Comparison of ENCODE assay signal across 10 mouse cellular contexts in the genomic region with DNA sequence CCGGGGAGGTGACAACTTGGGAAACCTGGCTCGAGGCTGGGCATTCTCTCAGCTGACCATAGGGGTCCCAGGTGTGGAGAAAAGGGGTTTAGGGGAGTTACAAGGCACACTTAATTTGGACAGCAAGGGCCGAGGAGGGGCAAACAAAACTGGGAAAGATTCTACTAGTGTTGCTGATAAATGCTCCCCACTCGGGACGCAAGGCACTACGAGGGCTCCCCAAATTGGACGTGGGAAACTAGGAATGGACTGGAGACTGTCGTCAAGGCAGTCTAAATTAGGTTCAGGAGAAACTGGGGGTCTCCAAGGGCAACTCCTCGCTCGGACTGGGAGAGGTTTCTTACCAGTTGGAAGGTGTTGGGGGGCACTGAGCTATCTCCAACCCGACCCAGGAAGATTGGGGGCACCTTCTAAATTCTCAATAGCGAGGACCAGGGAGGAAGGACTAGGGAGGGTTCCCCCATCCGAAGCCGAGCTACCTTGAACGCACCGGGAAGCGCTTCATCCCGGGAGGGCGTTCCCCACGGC. TPM values are rescaled to one million over a fixed set of nuclear protein-coding genes. Genes with fewer than 3 reads are reported as not detected.
DNase-seq lines count a peak whose midpoint lies in the region; ATAC-seq and TF ChIP-seq lines count a peak whose summit lies in the region.
"Had no signal": no experiment of that assay in that cellular context is flagged by ENCODE, and none has a peak within 500 bp of the region (broad histone marks: within the 10 kb centered on the region; RNA-seq: fewer than 3 reads in every experiment).

No protein-coding gene starts in this region.

- intact Hi-C loops in left cerebral cortex, adult 2 months (cut with DNase I) = no loop called here

- 3% methylated on average over 20 of the region's 20 CpGs for WGBS in embryonic facial prominence, embryonic 15.5 days
- WGBS in intestine, postnatal 0 days = 13% methylated on average over 20 of the region's 20 CpGs
- WGBS in neural tube, embryonic 13.5 days = 1% methylated on average over 20 of the region's 20 CpGs

- TF ChIP-seq CTCF in left cerebral cortex, adult 2 months (IDR thresholded peaks at IDR 0.05) = no peak
- TF ChIP-seq CTCF in intestine, postnatal 0 days (IDR thresholded peaks at IDR 0.05; ENCODE audit: low read depth) = no peak

- peaks cover 41% of the 10 kb centered on the region for H3K4me1 ChIP-seq in embryonic facial prominence, embryonic 15.5 days
- no peaks in the 10 kb centered on the region for H3K4me1 ChIP-seq in intestine, postnatal 0 days (replicated peaks; ENCODE audit: control insufficient read depth, insufficient read depth, low read length)
- peaks cover 55% of the 10 kb centered on the region for H3K4me1 ChIP-seq in neural tube, embryonic 13.5 days (replicated peaks)

- no peak for DNase-seq in left cerebral cortex, adult 2 months (ENCODE audit: extremely low spot score in 1 of 2, low spot score in 2 of 2)
- no peak for DNase-seq in left cerebral cortex, adult 11 months (ENCODE audit: low spot score)
- no peak for DNase-seq in left cerebral cortex, adult 8-10 months (ENCODE audit: low spot score in 2 of 2)
- DNase-seq in testis, postnatal 14 days (ENCODE audit: low spot score) = no peak
- DNase-seq in urinary bladder, postnatal 10 days (ENCODE audit: low spot score) = no peak
- DNase-seq: thymus, adult 18-20 months had no signal

- ATAC-seq in embryonic facial prominence, embryonic 15.5 days (ENCODE audit: insufficient number of reproducible peaks, low FRiP score, low TSS enrichment, low read depth) = no peak
- ATAC-seq in intestine, postnatal 0 days = no peak
- no peak for ATAC-seq in neural tube, embryonic 13.5 days (ENCODE audit: low read depth)

- H3K4me2 ChIP-seq in embryonic facial prominence, embryonic 15.5 days (replicated peaks) = peak overlapping the region; percentile 89
- peak overlapping the region; percentile 98 for H3K4me2 ChIP-seq in intestine, postnatal 0 days (replicated peaks; ENCODE audit: low read depth)
- H3K4me2 ChIP-seq in neural tube, embryonic 13.5 days = peak overlapping the region; percentile 93

- peak overlapping the region; percentile 90 for H3K9ac ChIP-seq in embryonic facial prominence, embryonic 15.5 days
- peak overlapping the region; percentile 70 for H3K9ac ChIP-seq in intestine, postnatal 0 days (ENCODE audit: low read depth, low read length)
- peak overlapping the region; percentile 100 for H3K9ac ChIP-seq in neural tube, embryonic 13.5 days

- H3K27ac ChIP-seq in left cerebral cortex, adult 2 months = peak overlapping the region; percentile 50; the same call in 1 of the 2 replicates
- H3K27ac ChIP-seq in embryonic facial prominence, embryonic 15.5 days (replicated peaks) = peak overlapping the region; percentile 82
- H3K27ac ChIP-seq in intestine, postnatal 0 days (ENCODE audit: low read depth, low read length) = no peak overlapping the region
- H3K27ac ChIP-seq in neural tube, embryonic 13.5 days (replicated peaks) = peak overlapping the region; percentile 100

- H3K36me3 ChIP-seq in embryonic facial prominence, embryonic 15.5 days = no peaks in the 10 kb centered on the region
- H3K36me3 ChIP-seq in intestine, postnatal 0 days (ENCODE audit: control insufficient read depth, insufficient read depth) = no peaks in the 10 kb centered on the region
- peaks cover 11% of the 10 kb centered on the region; the same call in 1 of the 2 replicates for H3K36me3 ChIP-seq in neural tube, embryonic 13.5 days

- no peaks in the 10 kb centered on the region; the same call in 1 of the 2 replicates for H3K27me3 ChIP-seq in embryonic facial prominence, embryonic 15.5 days
- H3K27me3 ChIP-seq in intestine, postnatal 0 days (replicated peaks; ENCODE audit: control insufficient read depth, insufficient read depth, low read length) = peaks cover 21% of the 10 kb centered on the region
- no peaks in the 10 kb centered on the region for H3K27me3 ChIP-seq in neural tube, embryonic 13.5 days

- H3K9me3 ChIP-seq in embryonic facial prominence, embryonic 15.5 days (replicated peaks) = no peaks in the 10 kb centered on the region
- H3K9me3 ChIP-seq in intestine, postnatal 0 days (ENCODE audit: control insufficient read depth) = no peaks in the 10 kb centered on the region
- H3K9me3 ChIP-seq in neural tube, embryonic 13.5 days = no peaks in the 10 kb centered on the region

- H3K4me3 ChIP-seq in left cerebral cortex, adult 2 months = peak overlapping the region; percentile 56
- H3K4me3 ChIP-seq in embryonic facial prominence, embryonic 15.5 days (replicated peaks) = peak overlapping the region; percentile 96
- peak overlapping the region; percentile 80 for H3K4me3 ChIP-seq in intestine, postnatal 0 days (ENCODE audit: low read depth, low read length)
- H3K4me3 ChIP-seq in neural tube, embryonic 13.5 days = peak overlapping the region; percentile 97

RNA-seq across cellular contexts. Expression of a gene that starts 0.5 kb away (rescaled TPM):
- 10 to 100 TPM; 46.1 to 51.8 TPM for total RNA-seq in left cerebral cortex, adult 2 months (2021)
- polyA plus RNA-seq in embryonic facial prominence, embryonic 15.5 days (2015; fragmentation: Nextera tagmentation; extraction: Ambion mirVana) = 14.1 and 19.1 TPM in 2 replicates
- 4.1 and 4.3 TPM in 2 replicates for polyA plus RNA-seq in intestine, postnatal 0 days (2015; fragmentation: Nextera tagmentation; extraction: Ambion mirVana)
- 66.5 and 66.7 TPM in 2 replicates for polyA plus RNA-seq in neural tube, embryonic 13.5 days (2015; fragmentation: Nextera tagmentation; extraction: Ambion mirVana)
- 10 to 100 TPM; 43.2 to 58.9 (median 51.0) TPM for total RNA-seq in left cerebral cortex, adult 8-10 months (2022)

RNA-seq across cellular contexts. Expression of a gene that starts 37.2 kb away (rescaled TPM):
- total RNA-seq in left cerebral cortex, adult 2 months (2021) = not detected
- polyA plus RNA-seq in embryonic facial prominence, embryonic 15.5 days (2015; fragmentation: Nextera tagmentation; extraction: Ambion mirVana) = not detected in 2 replicates
- polyA plus RNA-seq in intestine, postnatal 0 days (2015; fragmentation: Nextera tagmentation; extraction: Ambion mirVana) = 0.78 and 0.98 TPM in 2 replicates
- 0.95 TPM in 1 of 2 replicates, not detected in the other for polyA plus RNA-seq in neural tube, embryonic 13.5 days (2015; fragmentation: Nextera tagmentation; extraction: Ambion mirVana)
- total RNA-seq in left cerebral cortex, adult 8-10 months (2022) = not detected
- polyA plus RNA-seq: erythroblast, embryonic 14.5 days had no signal

RNA-seq across cellular contexts. Expression of a gene that starts 55.6 kb away (rescaled TPM):
- 10 to 100 TPM; 40.7 to 43.5 TPM for total RNA-seq in left cerebral cortex, adult 2 months (2021)
- 29.2 and 32.8 TPM in 2 replicates for polyA plus RNA-seq in embryonic facial prominence, embryonic 15.5 days (2015; fragmentation: Nextera tagmentation; extraction: Ambion mirVana)
- 5.0 and 6.4 TPM in 2 replicates for polyA plus RNA-seq in intestine, postnatal 0 days (2015; fragmentation: Nextera tagmentation; extraction: Ambion mirVana)
- 26.8 and 33.0 TPM in 2 replicates for polyA plus RNA-seq in neural tube, embryonic 13.5 days (2015; fragmentation: Nextera tagmentation; extraction: Ambion mirVana)
- total RNA-seq in left cerebral cortex, adult 8-10 months (2022) = 10 to 100 TPM; 27.1 to 38.6 (median 33.1) TPM
